Mouse (Mus musculus) liver, postnatal 0 days (tissue): Measurements from ENCODE around the gene Hmx3.

ENCODE experiments used
- CTCF ChIP-seq: sonication (generic); IDR thresholded peaks from 2 replicates; pipeline ENCODE4 v1.5.1; 2016; ENCODE audit warnings: antibody characterized with exemption, low read depth
- EP300 ChIP-seq: IDR thresholded peaks from 2 replicates; pipeline ENCODE4 v1.6.1; 2016; ENCODE audit warnings: antibody characterized with exemption, low read depth, mild to moderate bottlenecking

GRCm38 (mm10) chr7:131552781-131553180, 10.1 kb downstream of the Hmx3 start:
- TF ChIP-seq CTCF, result no peak
- no peak for TF ChIP-seq EP300
